Comparison of ENCODE assay signal across 8 mouse cellular contexts in the genomic region with DNA sequence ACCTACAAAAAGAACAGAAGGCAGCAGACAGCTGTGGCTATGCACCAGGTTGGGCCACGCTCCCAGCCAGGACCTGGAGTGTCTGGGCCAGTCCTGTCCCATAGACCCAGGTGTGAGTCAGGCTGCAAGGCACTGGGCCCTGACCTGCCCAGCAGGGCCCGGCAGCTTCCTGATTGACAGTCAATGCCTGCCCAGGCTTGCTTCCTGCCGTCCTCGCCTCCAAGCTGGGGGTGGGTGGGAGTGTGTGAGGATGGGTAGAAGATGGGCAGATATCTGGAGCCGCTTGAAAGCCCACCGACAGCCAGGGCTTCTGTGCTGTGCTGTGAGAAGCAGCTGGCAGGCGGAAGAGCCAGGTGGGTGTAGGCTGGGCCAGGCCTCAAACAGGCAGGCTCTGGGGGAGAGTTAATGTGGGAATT. TPM values are rescaled to one million over a fixed set of nuclear protein-coding genes. Genes with fewer than 3 reads are reported as not detected.
DNase-seq lines count a peak whose midpoint lies in the region; ATAC-seq lines count a peak whose summit lies in the region.

No protein-coding gene starts in this region.

- 0 out of 2 replicates have a peak, but pooled peaks cover 3% of the 10 kb centered on the region for H3K36me3 ChIP-seq in hindbrain, embryonic 10.5 days
- H3K36me3 ChIP-seq in neural tube, embryonic 12.5 days: no peaks in the 10 kb centered on the region

- peak overlapping the region; percentile 93 for H3K27ac ChIP-seq in hindbrain, embryonic 10.5 days
- H3K27ac ChIP-seq in neural tube, embryonic 12.5 days: peak overlapping the region; percentile 81

- H3K27me3 ChIP-seq in hindbrain, embryonic 10.5 days (ENCODE audit: insufficient read depth, poor library complexity, severe bottlenecking): no peaks in the 10 kb centered on the region
- no peaks in the 10 kb centered on the region for H3K27me3 ChIP-seq in neural tube, embryonic 12.5 days (replicated peaks)

- intact Hi-C loops in left cerebral cortex, postnatal 36 days (cut with DNase I): no loop called here

- peaks cover 86% of the 10 kb centered on the region for H3K4me1 ChIP-seq in hindbrain, embryonic 10.5 days (replicated peaks)
- peaks cover 60% of the 10 kb centered on the region for H3K4me1 ChIP-seq in neural tube, embryonic 12.5 days

- WGBS in hindbrain, embryonic 10.5 days: 32% methylated on average over 7 of the region's 7 CpGs
- 38% methylated on average over 7 of the region's 7 CpGs for WGBS in neural tube, embryonic 12.5 days

- peak overlapping the region; percentile 33; the same call in 1 of the 2 replicates for H3K9ac ChIP-seq in neural tube, embryonic 12.5 days

- peak overlapping the region; percentile 40 for H3K4me3 ChIP-seq in hindbrain, embryonic 10.5 days
- H3K4me3 ChIP-seq in neural tube, embryonic 12.5 days: no peak overlapping the region

- peak overlapping the region; percentile 49 for H3K4me2 ChIP-seq in neural tube, embryonic 12.5 days (replicated peaks)

- DNase-seq in left cerebral cortex, adult 18-20 months (ENCODE audit: low spot score in 2 of 2): peak; percentile 57 to 77
- DNase-seq in left cerebral cortex, adult 11 months (ENCODE audit: low spot score): no peak
- DNase-seq in embryo, embryonic 11 days: peak; percentile 37
- peak; percentile 43 for DNase-seq in hindbrain, embryonic 10.5 days (ENCODE audit: low spot score)
- DNase-seq in left cerebral cortex, postnatal 36 days (ENCODE audit: low spot score in 2 of 2): peak; percentile 69 to 76
- DNase-seq in urinary bladder, postnatal 25 days (ENCODE audit: low spot score): peak; percentile 55
- no peak for DNase-seq in gastrocnemius, adult 8-10 months (ENCODE audit: low spot score in 2 of 2)

- ATAC-seq in neural tube, embryonic 12.5 days (ENCODE audit: low FRiP score, low read depth): peak; percentile 69

- no peaks in the 10 kb centered on the region for H3K9me3 ChIP-seq in hindbrain, embryonic 10.5 days
- H3K9me3 ChIP-seq in neural tube, embryonic 12.5 days: no peaks in the 10 kb centered on the region

RNA-seq across cellular contexts. Expression of a gene that starts 24.2 kb away (rescaled TPM):
- total RNA-seq in left cerebral cortex, adult 18-20 months (2021): 100 to 1,000 TPM; 259 to 266 TPM
- 55.6 and 68.9 TPM in 2 replicates for polyA plus RNA-seq in hindbrain, embryonic 10.5 days (2016; fragmentation: Nextera tagmentation; extraction: Ambion mirVana)
- total RNA-seq in left cerebral cortex, postnatal 36 days (2021): 100 to 1,000 TPM; 257 to 259 TPM
- polyA plus RNA-seq in neural tube, embryonic 12.5 days (2016; fragmentation: Nextera tagmentation; extraction: Ambion mirVana): 89.7 and 106 TPM in 2 replicates
- total RNA-seq in gastrocnemius, adult 8-10 months (2022): 10 to 100 TPM; 81.0 to 90.8 (median 85.9) TPM

Comparison
In these comparisons a context has a peak if more than half of its experiments do, and no peak if none do; other contexts are left out.
1. DNase-seq: peak in left cerebral cortex, adult 18-20 months (2 of 2), embryo, embryonic 11 days (single experiment), hindbrain, embryonic 10.5 days (single experiment), left cerebral cortex, postnatal 36 days (2 of 2) and urinary bladder, postnatal 25 days (single experiment); none in left cerebral cortex, adult 11 months (single experiment) and gastrocnemius, adult 8-10 months (0 of 2).